Mouse (Mus musculus) heart, adult 2 months (tissue): ENCODE measurements around the gene Vil1.

Source experiments
- CTCF ChIP-seq: fragments of 200-600 bp; IDR thresholded peaks from 2 replicates; pipeline ENCODE4 v1.8.1; 2022; ENCODE audit warnings: antibody characterized with exemption, mild to moderate bottlenecking, moderate library complexity
- EP300 ChIP-seq: fragments of 200-500 bp; IDR thresholded peaks from 2 replicates; pipeline ENCODE4 v1.6.1; 2011; ENCODE audit warnings: low read depth, low read length, control low read depth; ENCODE audit not compliant: insufficient read depth
- POLR2A ChIP-seq: fragments of 200-500 bp; IDR thresholded peaks from 2 replicates; pipeline ENCODE4 v1.6.1; 2011; ENCODE audit warnings: mild to moderate bottlenecking, low read depth, low read length, control low read depth; ENCODE audit not compliant: insufficient read depth

DNA sequence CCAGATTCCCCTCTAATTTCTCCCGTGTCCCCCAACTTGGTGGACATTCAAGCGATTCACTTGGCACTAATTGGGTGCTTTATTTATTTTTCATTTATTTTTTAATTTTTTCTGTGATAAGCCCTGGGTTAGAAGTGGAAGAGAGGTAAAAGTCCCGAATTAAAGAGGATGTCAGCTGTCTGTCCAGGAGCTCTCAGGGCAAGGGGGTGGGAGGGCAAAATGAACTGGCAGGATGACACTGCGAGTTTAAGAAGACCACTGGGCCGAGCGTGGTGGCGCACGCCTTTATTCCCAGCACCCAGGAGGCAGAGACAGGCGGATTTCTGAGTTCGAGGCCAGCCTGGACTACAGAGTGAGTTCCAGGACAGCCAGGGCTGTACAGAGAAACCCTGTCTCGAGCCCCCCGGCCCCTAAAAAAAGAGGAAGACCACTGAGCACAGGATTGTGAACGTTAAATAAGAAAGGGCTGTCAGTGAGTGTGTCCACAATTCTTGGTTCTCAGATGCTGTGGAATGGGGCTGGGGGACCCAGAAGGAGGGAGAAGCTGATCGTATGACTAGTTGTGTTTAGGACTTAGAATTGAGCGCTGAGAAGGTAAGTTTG, 21.7 kb upstream of the Vil1 start:
- no peak for TF ChIP-seq CTCF
- no peak for TF ChIP-seq POLR2A
- TF ChIP-seq EP300, result no peak
